Comparison of ENCODE assay signal across 15 mouse cellular contexts in genomic region chr2:30760706-30761105, GRCm38 (mm10). TPM values are rescaled to one million over a fixed set of nuclear protein-coding genes. Genes with fewer than 3 reads are reported as not detected.
DNase-seq lines count a peak whose midpoint lies in the region; ATAC-seq lines count a peak whose summit lies in the region.
"Had no signal": no experiment of that assay in that cellular context is flagged by ENCODE, and none has a peak within 500 bp of the region (broad histone marks: within the 10 kb centered on the region; RNA-seq: fewer than 3 reads in every experiment).

No protein-coding gene starts in this region.

- H3K4me3 ChIP-seq in heart, embryonic 13.5 days, result no peak overlapping the region
- H3K4me3 ChIP-seq: forebrain, embryonic 13.5 days; gastrocnemius, adult 2 months; heart, embryonic 15.5 days; midbrain, embryonic 12.5 days had no signal

- peaks cover 13% of the 10 kb centered on the region; the same call in 1 of the 2 replicates for H3K9me3 ChIP-seq in heart, embryonic 13.5 days
- H3K9me3 ChIP-seq: heart, embryonic 15.5 days had no signal

- peak overlapping the region; percentile 96; the same call in 1 of the 2 replicates for H3K27ac ChIP-seq in heart, embryonic 13.5 days (replicated peaks)
- H3K27ac ChIP-seq: forebrain, embryonic 13.5 days; gastrocnemius, adult 2 months; midbrain, embryonic 12.5 days had no signal

- ATAC-seq in heart, embryonic 13.5 days (ENCODE audit: extremely low read depth, insufficient number of reproducible peaks, low FRiP score, low TSS enrichment), result no peak
- ATAC-seq: CD4-positive, CD25-positive, alpha-beta regulatory T cell, adult 4 months; forebrain, embryonic 13.5 days; inflammation-experienced regulatory T-cells, adult 6 months had no signal

- H3K4me2 ChIP-seq in heart, embryonic 13.5 days, result no peak overlapping the region
- H3K4me2 ChIP-seq: forebrain, embryonic 13.5 days; heart, embryonic 15.5 days; midbrain, embryonic 12.5 days had no signal

- H3K4me1 ChIP-seq in heart, embryonic 13.5 days, result peaks cover 40% of the 10 kb centered on the region

- H3K36me3 ChIP-seq in heart, embryonic 13.5 days, result no peaks in the 10 kb centered on the region; the same call in 1 of the 2 replicates
- H3K36me3 ChIP-seq: heart, embryonic 15.5 days; midbrain, embryonic 12.5 days had no signal

- H3K9ac ChIP-seq in heart, embryonic 13.5 days, result no peak overlapping the region
- H3K9ac ChIP-seq: forebrain, embryonic 13.5 days; midbrain, embryonic 12.5 days had no signal

- H3K27me3 ChIP-seq in heart, embryonic 13.5 days (replicated peaks), result no peaks in the 10 kb centered on the region
- H3K27me3 ChIP-seq: forebrain, embryonic 13.5 days; heart, embryonic 15.5 days; midbrain, embryonic 12.5 days had no signal

- DNase-seq in heart, postnatal 4 days, result no peak
- peak; percentile 55 for DNase-seq in retina, embryonic 14.5 days (ENCODE audit: low spot score)
- DNase-seq in retina, postnatal 1 day, result no peak
- peak; percentile 68 for DNase-seq in kidney, adult 9 months
- DNase-seq in MN1 (ENCODE audit: low spot score), result no peak
- no peak for DNase-seq in natural killer cell, adult 2 months (ENCODE audit: low spot score in 2 of 2)
- no peak for DNase-seq in layer of hippocampus, adult 11-12 months (ENCODE audit: low spot score)
- DNase-seq: gastrocnemius, adult 2 months had no signal

- 54% methylated on average over 6 of the region's 6 CpGs for WGBS in heart, embryonic 13.5 days

RNA-seq across cellular contexts. Expression of gene 1700001O22Rik, which starts 42.8 kb away (rescaled TPM):
- polyA plus RNA-seq in heart, embryonic 13.5 days (2015; fragmentation: Nextera tagmentation; extraction: Ambion mirVana), result 1.7 and 2.1 TPM in 2 replicates
- total RNA-seq in heart, postnatal 4 days (2021), result 1 to 10 TPM; 2.6 to 4.0 TPM
- total RNA-seq: neutrophil, adult 5-6 weeks had no signal

RNA-seq across cellular contexts. Expression of gene Ntmt1, which starts 46.9 kb away (rescaled TPM):
- 72.7 and 81.4 TPM in 2 replicates for polyA plus RNA-seq in heart, embryonic 13.5 days (2015; fragmentation: Nextera tagmentation; extraction: Ambion mirVana)
- 10 to 100 TPM; 51.7 to 54.5 TPM for total RNA-seq in heart, postnatal 4 days (2021)

Comparison
In these comparisons a context has a peak if more than half of its experiments do, and no peak if none do; other contexts are left out.
1. DNase-seq: peak in retina, embryonic 14.5 days (single experiment) and kidney, adult 9 months (single experiment); none in heart, postnatal 4 days (single experiment), retina, postnatal 1 day (single experiment), MN1 (single experiment), natural killer cell, adult 2 months (0 of 2) and layer of hippocampus, adult 11-12 months (single experiment).